Mouse (Mus musculus) neural tube, embryonic 14.5 days (tissue): Measurements from ENCODE around the gene Mtcl1. TPM values are rescaled to one million over a fixed set of nuclear protein-coding genes. Genes with fewer than 3 reads are reported as not detected.

Experiments used
- ATAC-seq: fragments of 200-750 bp; cut with Nextera tagmentation; 2 replicates; pipeline ENCODE4 v1.8.0; 2017; ENCODE audit warnings: low read depth, mild to moderate bottlenecking, moderate TSS enrichment, moderate library complexity
- H3K27ac ChIP-seq: fragments of 300-500 bp; sonication (generic); 2 replicates; pipeline ENCODE4 v1.5.1; 2014; ENCODE audit warnings: low read depth, mild to moderate bottlenecking, control low read depth, low read length, moderate library complexity, mixed read lengths
- H3K27me3 ChIP-seq: fragments of 300-500 bp; sonication (generic); 2 replicates; pipeline ENCODE4 v1.6.1; 2014; ENCODE audit warnings: low read length; ENCODE audit not compliant: control insufficient read depth, insufficient read depth
- H3K36me3 ChIP-seq: fragments of 300-500 bp; sonication (generic); 2 replicates; pipeline ENCODE4 v1.6.1; 2014; ENCODE audit warnings: low read length, mixed read lengths; ENCODE audit not compliant: control insufficient read depth, insufficient read depth
- H3K4me1 ChIP-seq: fragments of 300-500 bp; sonication (generic); 2 replicates; pipeline ENCODE4 v1.6.1; 2014; ENCODE audit warnings: low read length; ENCODE audit not compliant: control insufficient read depth, insufficient read depth
- H3K4me2 ChIP-seq: fragments of 300-500 bp; sonication (generic); 2 replicates; pipeline ENCODE4 v1.6.1; 2014; ENCODE audit warnings: mild to moderate bottlenecking, low read depth, low read length, control low read depth
- H3K4me3 ChIP-seq: fragments of 300-500 bp; sonication (generic); 2 replicates; pipeline ENCODE4 v1.5.1; 2014; ENCODE audit warnings: low read depth, low read length, control low read depth, mixed read lengths
- H3K9ac ChIP-seq: fragments of 300-500 bp; sonication (generic); replicated peaks from 2 replicates; pipeline ENCODE4 v1.6.1; 2014; ENCODE audit warnings: low read depth, mild to moderate bottlenecking, control low read depth, low read length, mixed read lengths
- H3K9me3 ChIP-seq: fragments of 300-500 bp; sonication (generic); 2 replicates; pipeline ENCODE4 v1.6.1; 2016; ENCODE audit warnings: low read length; ENCODE audit not compliant: control insufficient read depth
- WGBS: fragments of 180-500 bp; shearing (Covaris S2); extraction: QIAGEN DNeasy Blood & Tissue Kit; methylation state at CpG from one replicate; pipeline ENCODE4 v1.1.7; 2014; 5-methylcytosine and 5-hydroxymethylcytosine counted together
- polyA plus RNA-seq: library from polyadenylated mRNA; unstranded; fragments of >200 nt; fragmentation: Nextera tagmentation; extraction: Ambion mirVana; gene quantifications from 2 replicates; pipeline ENCODE4 v1.2.1, GENCODE M21; 2014

The Mtcl1 gene
- polyA plus RNA-seq, 1 experiment from 2014 or later = 33.4 TPM

- Histone ChIP-seq H3K9ac (no peak overlapping the region), H3K36me3 (peaks cover 16% of the 10 kb centered on the region; the same call in 1 of the 2 replicates), H3K4me2 (no peak overlapping the region), H3K27ac (no peak overlapping the region), H3K27me3 (no peaks in the 10 kb centered on the region), H3K4me3 (no peak overlapping the region), H3K4me1 (no peaks in the 10 kb centered on the region), H3K9me3 (no peaks in the 10 kb centered on the region)
- WGBS = 95% methylated on average over 22 of the region's 22 CpGs
- no peak for ATAC-seq
Measured at GRCm38 (mm10) chr17:66379900-66380857, 69.4 kb downstream of the Mtcl1 start.

GRCm38 (mm10) chr17:66379308-66379707 is 70.2 kb downstream of the Mtcl1 start:
- Histone ChIP-seq H3K9me3 (no peaks in the 10 kb centered on the region), H3K9ac (no peak overlapping the region), H3K4me3 (no peak overlapping the region), H3K4me1 (no peaks in the 10 kb centered on the region), H3K27me3 (no peaks in the 10 kb centered on the region), H3K4me2 (no peak overlapping the region), H3K27ac (no peak overlapping the region), H3K36me3 (peaks cover 16% of the 10 kb centered on the region; the same call in 1 of the 2 replicates)
- WGBS = 94% methylated on average over 24 of the region's 24 CpGs
- no peak for ATAC-seq

GRCm38 (mm10) chr17:66378127-66378526 is 71.4 kb downstream of the Mtcl1 start:
- no peaks in the 10 kb centered on the region for H3K27me3 ChIP-seq
- 94% methylated on average over 17 of the region's 17 CpGs for WGBS
- no peak overlapping the region for H3K4me2 ChIP-seq
- H3K9ac ChIP-seq = no peak overlapping the region
- H3K4me1 ChIP-seq = no peaks in the 10 kb centered on the region
- H3K27ac ChIP-seq = no peak overlapping the region
- no peaks in the 10 kb centered on the region for H3K9me3 ChIP-seq
- H3K4me3 ChIP-seq = no peak overlapping the region
- ATAC-seq = no peak
- H3K36me3 ChIP-seq = peaks cover 12% of the 10 kb centered on the region; the same call in 1 of the 2 replicates

GRCm38 (mm10) chr17:66374633-66375272 is 74.8 kb downstream of the Mtcl1 start:
- Histone ChIP-seq H3K27me3 (no peaks in the 10 kb centered on the region), H3K27ac (no peak overlapping the region), H3K9me3 (no peaks in the 10 kb centered on the region), H3K9ac (no peak overlapping the region), H3K4me2 (no peak overlapping the region), H3K36me3 (peaks cover 12% of the 10 kb centered on the region; the same call in 1 of the 2 replicates), H3K4me1 (no peaks in the 10 kb centered on the region), H3K4me3 (no peak overlapping the region)
- 66% methylated on average over 14 of the region's 14 CpGs for WGBS
- no peak for ATAC-seq

- H3K4me1 ChIP-seq = no peaks in the 10 kb centered on the region
- H3K4me2 ChIP-seq = no peak overlapping the region
- 0 out of 2 replicates have a peak, but pooled peaks cover 8% of the 10 kb centered on the region for H3K36me3 ChIP-seq
- H3K27me3 ChIP-seq = no peaks in the 10 kb centered on the region
- no peak overlapping the region for H3K4me3 ChIP-seq
- WGBS = 90% methylated on average over 9 of the region's 9 CpGs
- no peak overlapping the region for H3K9ac ChIP-seq
- no peak overlapping the region for H3K27ac ChIP-seq
- no peaks in the 10 kb centered on the region for H3K9me3 ChIP-seq
- no peak for ATAC-seq
Measured at GRCm38 (mm10) chr17:66370867-66371266, 78.7 kb downstream of the Mtcl1 start.

- no peak overlapping the region for H3K4me3 ChIP-seq
- WGBS = 62% methylated on average over 6 of the region's 6 CpGs
- no peaks in the 10 kb centered on the region for H3K4me1 ChIP-seq
Measured at GRCm38 (mm10) chr17:66369777-66370176, 79.8 kb downstream of the Mtcl1 start.

GRCm38 (mm10) chr17:66368127-66368526 is 81.4 kb downstream of the Mtcl1 start:
- 85% methylated on average over 11 of the region's 11 CpGs for WGBS

More at GRCm38 (mm10) chr17:66369777-66370176, 79.8 kb downstream of the Mtcl1 start:
- Histone ChIP-seq H3K9me3 (no peaks in the 10 kb centered on the region), H3K27ac (no peak overlapping the region), H3K27me3 (no peaks in the 10 kb centered on the region), H3K9ac (no peak overlapping the region), H3K36me3 (no peaks in the 10 kb centered on the region), H3K4me2 (no peak overlapping the region)
- ATAC-seq = no peak

GRCm38 (mm10) chr17:66365664-66366063 is 83.9 kb downstream of the Mtcl1 start:
- ATAC-seq = no peak
- 91% methylated on average over 1 of the region's 1 CpGs for WGBS

More at GRCm38 (mm10) chr17:66368127-66368526, 81.4 kb downstream of the Mtcl1 start:
- H3K4me1 ChIP-seq = no peaks in the 10 kb centered on the region
- no peaks in the 10 kb centered on the region for H3K36me3 ChIP-seq
- no peaks in the 10 kb centered on the region for H3K27me3 ChIP-seq
- H3K4me2 ChIP-seq = no peak overlapping the region
- no peak overlapping the region for H3K9ac ChIP-seq
- ATAC-seq = no peak
- no peak overlapping the region for H3K27ac ChIP-seq
- no peak overlapping the region for H3K4me3 ChIP-seq
- no peaks in the 10 kb centered on the region for H3K9me3 ChIP-seq

GRCm38 (mm10) chr17:66365293-66365642 is 84.3 kb downstream of the Mtcl1 start:
- no peaks in the 10 kb centered on the region for H3K27me3 ChIP-seq
- H3K27ac ChIP-seq = no peak overlapping the region
- 92% methylated on average over 3 of the region's 3 CpGs for WGBS
- H3K9ac ChIP-seq = no peak overlapping the region
- H3K36me3 ChIP-seq = no peaks in the 10 kb centered on the region
- H3K4me2 ChIP-seq = no peak overlapping the region
- no peaks in the 10 kb centered on the region for H3K9me3 ChIP-seq
- no peaks in the 10 kb centered on the region for H3K4me1 ChIP-seq
- ATAC-seq = no peak
- H3K4me3 ChIP-seq = no peak overlapping the region

More at GRCm38 (mm10) chr17:66365664-66366063, 83.9 kb downstream of the Mtcl1 start:
- Histone ChIP-seq H3K9me3 (no peaks in the 10 kb centered on the region), H3K36me3 (no peaks in the 10 kb centered on the region), H3K4me2 (no peak overlapping the region), H3K27me3 (no peaks in the 10 kb centered on the region), H3K9ac (no peak overlapping the region), H3K27ac (no peak overlapping the region), H3K4me3 (no peak overlapping the region), H3K4me1 (no peaks in the 10 kb centered on the region)
